Mouse (Mus musculus): ENCODE data around the gene Fam163b. TPM values are rescaled to one million over a fixed set of nuclear protein-coding genes. Genes with fewer than 3 reads are reported as not detected.

Gene Fam163b
- polyA plus RNA-seq (2015; fragmentation: Nextera tagmentation; extraction: Ambion mirVana) = 0.07 and 0.13 TPM in 2 replicates

GRCm38 (mm10) chr2:27141950-27142693 is at the start of gene Fam163b:
Gene Fam163b, minus strand, starts transcription at chr2:27142491.
- WGBS = 3% methylated on average over 44 of the region's 62 CpGs
- peak; percentile 52 for DNase-seq (ENCODE audit: low spot score)
- no peaks in the 10 kb centered on the region for H3K9me3 ChIP-seq (ENCODE audit: control insufficient read depth, low read length)
- no peak for TF ChIP-seq EP300 (optimal IDR thresholded peaks at IDR 0.05)
- TF ChIP-seq CTCF (IDR thresholded peaks at IDR 0.05; ENCODE audit: low read depth) = no peak
- no peak within 1 kb of the TSS for H3K9ac ChIP-seq (ENCODE audit: low read length)
- no peaks in the 10 kb centered on the region for H3K4me1 ChIP-seq (replicated peaks; ENCODE audit: control insufficient read depth, insufficient read depth)
- peak within 1 kb of the TSS; percentile 55 for H3K4me2 ChIP-seq (replicated peaks; ENCODE audit: low read depth)
- H3K4me3 ChIP-seq (ENCODE audit: low read depth, low read length) = peak within 1 kb of the TSS; percentile 23
- ATAC-seq (ENCODE audit: low FRiP score, low TSS enrichment) = peak; percentile 51; the same call in 1 of the 2 replicates
- H3K27ac ChIP-seq (replicated peaks) = no peak within 1 kb of the TSS
- no peaks in the 10 kb centered on the region for H3K36me3 ChIP-seq (ENCODE audit: control insufficient read depth, insufficient read depth, low read length)
- H3K27me3 ChIP-seq (ENCODE audit: control insufficient read depth, insufficient read depth, low read length) = no peaks in the 10 kb centered on the region

DNA sequence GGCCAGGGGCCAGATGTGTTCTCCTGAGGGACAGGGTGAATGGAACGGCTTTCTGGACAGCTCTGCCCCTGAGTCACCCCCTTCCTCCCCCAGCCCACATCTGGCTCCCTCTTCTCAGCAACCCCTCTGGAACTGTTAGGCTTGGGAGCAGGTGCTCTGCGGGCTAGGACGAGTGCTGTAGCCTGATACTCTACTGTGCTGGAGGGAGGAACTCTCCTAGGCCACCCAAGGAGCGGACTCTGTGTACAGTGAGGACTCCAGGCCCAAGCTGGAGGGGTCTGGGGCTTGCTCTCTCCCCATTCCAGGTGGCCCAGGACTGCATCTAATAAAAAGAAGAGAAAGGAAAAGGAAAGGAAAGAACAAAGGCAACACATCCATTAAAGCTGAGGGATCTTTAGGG is 47.7 kb upstream of the Fam163b start:
- TF ChIP-seq EP300 (optimal IDR thresholded peaks at IDR 0.05) (no peak), CTCF (IDR thresholded peaks at IDR 0.05; ENCODE audit: low read depth) (no peak)
- H3K27me3 ChIP-seq (ENCODE audit: control insufficient read depth, insufficient read depth, low read length) = no peaks in the 10 kb centered on the region
- WGBS = 60% methylated on average over 4 of the region's 4 CpGs
- no peak overlapping the region for H3K4me2 ChIP-seq (replicated peaks; ENCODE audit: low read depth)
- ATAC-seq (ENCODE audit: low FRiP score, low TSS enrichment) (no peak), DNase-seq (ENCODE audit: low spot score) (no peak)
- H3K27ac ChIP-seq (replicated peaks) = no peak overlapping the region
- no peak overlapping the region for H3K4me3 ChIP-seq (ENCODE audit: low read depth, low read length)
- H3K9me3 ChIP-seq (ENCODE audit: control insufficient read depth, low read length) = no peaks in the 10 kb centered on the region
- no peaks in the 10 kb centered on the region for H3K4me1 ChIP-seq (replicated peaks; ENCODE audit: control insufficient read depth, insufficient read depth)
- H3K36me3 ChIP-seq (ENCODE audit: control insufficient read depth, insufficient read depth, low read length) = no peaks in the 10 kb centered on the region
- no peak overlapping the region for H3K9ac ChIP-seq (ENCODE audit: low read length)

GRCm38 (mm10) chr2:27187531-27187930 is 45.2 kb upstream of the Fam163b start:
- Histone ChIP-seq H3K27ac (replicated peaks) (no peak overlapping the region), H3K9me3 (ENCODE audit: control insufficient read depth, low read length) (no peaks in the 10 kb centered on the region), H3K4me2 (replicated peaks; ENCODE audit: low read depth) (no peak overlapping the region), H3K9ac (ENCODE audit: low read length) (no peak overlapping the region), H3K36me3 (ENCODE audit: control insufficient read depth, insufficient read depth, low read length) (no peaks in the 10 kb centered on the region), H3K4me3 (ENCODE audit: low read depth, low read length) (no peak overlapping the region), H3K4me1 (replicated peaks; ENCODE audit: control insufficient read depth, insufficient read depth) (no peaks in the 10 kb centered on the region; the same call in 1 of the 2 replicates), H3K27me3 (ENCODE audit: control insufficient read depth, insufficient read depth, low read length) (no peaks in the 10 kb centered on the region)
- no peak for TF ChIP-seq EP300 (optimal IDR thresholded peaks at IDR 0.05)
- no peak for TF ChIP-seq CTCF (IDR thresholded peaks at IDR 0.05; ENCODE audit: low read depth)
- WGBS = 70% methylated on average over 6 of the region's 6 CpGs
- DNase-seq (ENCODE audit: low spot score) (no peak), ATAC-seq (ENCODE audit: low FRiP score, low TSS enrichment) (no peak)

GRCm38 (mm10) chr2:27183734-27184133 is 41.4 kb upstream of the Fam163b start:
- no peak for TF ChIP-seq EP300 (optimal IDR thresholded peaks at IDR 0.05)
- TF ChIP-seq CTCF (IDR thresholded peaks at IDR 0.05; ENCODE audit: low read depth) = no peak
- Histone ChIP-seq H3K4me1 (replicated peaks; ENCODE audit: control insufficient read depth, insufficient read depth) (no peaks in the 10 kb centered on the region; the same call in 1 of the 2 replicates), H3K9me3 (ENCODE audit: control insufficient read depth, low read length) (no peaks in the 10 kb centered on the region), H3K9ac (ENCODE audit: low read length) (no peak overlapping the region), H3K4me2 (replicated peaks; ENCODE audit: low read depth) (no peak overlapping the region), H3K36me3 (ENCODE audit: control insufficient read depth, insufficient read depth, low read length) (no peaks in the 10 kb centered on the region), H3K27me3 (ENCODE audit: control insufficient read depth, insufficient read depth, low read length) (no peaks in the 10 kb centered on the region), H3K4me3 (ENCODE audit: low read depth, low read length) (no peak overlapping the region), H3K27ac (replicated peaks) (no peak overlapping the region)
- DNase-seq (ENCODE audit: low spot score) (peak; percentile 29), ATAC-seq (ENCODE audit: low FRiP score, low TSS enrichment) (peak; percentile 68)
- 41% methylated on average over 12 of the region's 12 CpGs for WGBS

DNA sequence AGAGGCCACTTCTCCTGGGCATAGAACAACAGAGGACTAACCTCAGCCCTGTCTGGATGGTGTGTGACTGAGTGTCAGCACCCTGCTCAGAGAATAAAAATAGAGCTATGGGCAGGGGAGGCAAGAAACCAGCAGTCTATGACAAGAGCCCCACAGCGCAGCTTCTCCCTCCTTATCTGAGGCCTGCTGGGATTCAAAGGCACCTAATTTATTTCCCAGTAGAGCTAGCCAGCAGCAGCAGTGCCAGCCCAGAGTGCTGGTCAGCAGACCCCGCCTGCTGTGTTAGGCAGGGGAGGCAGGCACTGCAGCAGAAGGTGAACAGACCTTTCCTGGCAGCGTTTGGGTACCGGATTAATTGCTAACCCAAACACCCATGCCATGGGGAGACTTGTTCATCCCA is 39.6 kb upstream of the Fam163b start:
- Histone ChIP-seq H3K9me3 (ENCODE audit: control insufficient read depth, low read length) (no peaks in the 10 kb centered on the region), H3K9ac (ENCODE audit: low read length) (no peak overlapping the region), H3K4me1 (replicated peaks; ENCODE audit: control insufficient read depth, insufficient read depth) (no peaks in the 10 kb centered on the region; the same call in 1 of the 2 replicates), H3K4me2 (replicated peaks; ENCODE audit: low read depth) (no peak overlapping the region), H3K4me3 (ENCODE audit: low read depth, low read length) (no peak overlapping the region), H3K36me3 (ENCODE audit: control insufficient read depth, insufficient read depth, low read length) (no peaks in the 10 kb centered on the region), H3K27me3 (ENCODE audit: control insufficient read depth, insufficient read depth, low read length) (no peaks in the 10 kb centered on the region), H3K27ac (replicated peaks) (no peak overlapping the region)
- TF ChIP-seq CTCF (IDR thresholded peaks at IDR 0.05; ENCODE audit: low read depth) = no peak
- no peak for TF ChIP-seq EP300 (optimal IDR thresholded peaks at IDR 0.05)
- DNase-seq (ENCODE audit: low spot score) = no peak
- ATAC-seq (ENCODE audit: low FRiP score, low TSS enrichment) = no peak
- WGBS = 40% methylated on average over 4 of the region's 4 CpGs

DNA sequence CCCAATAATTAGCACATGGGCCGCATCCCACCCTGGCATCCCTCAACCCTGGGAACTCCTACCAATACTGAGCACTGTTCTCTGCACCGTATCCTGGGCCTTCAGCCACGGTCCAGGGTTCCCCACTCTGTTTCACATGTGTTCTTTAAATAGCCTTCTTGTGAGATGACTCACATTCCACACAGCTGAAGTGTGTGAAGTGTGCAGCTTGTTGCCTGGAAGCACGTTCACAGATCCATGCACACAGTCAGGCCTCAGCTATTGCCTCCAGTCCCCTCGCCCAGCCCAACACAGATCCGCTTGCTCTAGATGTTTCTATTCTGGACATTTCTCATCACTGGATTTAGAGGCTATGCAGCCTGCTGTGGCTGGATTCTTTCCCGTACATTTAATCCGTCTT is 36.8 kb upstream of the Fam163b start:
- DNase-seq (ENCODE audit: low spot score) (no peak), ATAC-seq (ENCODE audit: low FRiP score, low TSS enrichment) (peak; percentile 25; the same call in 1 of the 2 replicates)
- H3K4me1 ChIP-seq (replicated peaks; ENCODE audit: control insufficient read depth, insufficient read depth) = no peaks in the 10 kb centered on the region; the same call in 1 of the 2 replicates
- 47% methylated on average over 8 of the region's 8 CpGs for WGBS
- H3K27ac ChIP-seq (replicated peaks) = no peak overlapping the region
- H3K9me3 ChIP-seq (ENCODE audit: control insufficient read depth, low read length) = no peaks in the 10 kb centered on the region
- TF ChIP-seq EP300 (optimal IDR thresholded peaks at IDR 0.05) = no peak
- H3K9ac ChIP-seq (ENCODE audit: low read length) = no peak overlapping the region
- H3K4me2 ChIP-seq (replicated peaks; ENCODE audit: low read depth) = no peak overlapping the region
- no peaks in the 10 kb centered on the region for H3K27me3 ChIP-seq (ENCODE audit: control insufficient read depth, insufficient read depth, low read length)
- no peak overlapping the region for H3K4me3 ChIP-seq (ENCODE audit: low read depth, low read length)
- H3K36me3 ChIP-seq (ENCODE audit: control insufficient read depth, insufficient read depth, low read length) = no peaks in the 10 kb centered on the region
